Mouse (Mus musculus) kidney, embryonic 16.5 days (tissue): ENCODE results near the gene Atg4c. TPM values are rescaled to one million over a fixed set of nuclear protein-coding genes. Genes with fewer than 3 reads are reported as not detected.

Source experiments
- ATAC-seq: fragments of 200-750 bp; cut with Nextera tagmentation; 2 replicates; pipeline ENCODE4 v1.8.0; 2017; ENCODE audit warnings: moderate TSS enrichment; ENCODE audit not compliant: low FRiP score, low TSS enrichment
- H3K27ac ChIP-seq: fragments of 300-500 bp; sonication (generic); 2 replicates; pipeline ENCODE4 v1.5.1; 2014; ENCODE audit warnings: low read length
- H3K27me3 ChIP-seq: fragments of 300-500 bp; sonication (generic); 2 replicates; pipeline ENCODE4 v1.6.1; 2014; ENCODE audit warnings: low read length, control low read depth, mixed read lengths; ENCODE audit not compliant: insufficient read depth
- H3K36me3 ChIP-seq: fragments of 300-500 bp; sonication (generic); 2 replicates; pipeline ENCODE4 v1.6.1; 2014; ENCODE audit warnings: low read length, control low read depth, mixed read lengths; ENCODE audit not compliant: insufficient read depth
- H3K4me1 ChIP-seq: fragments of 300-500 bp; sonication (generic); 2 replicates; pipeline ENCODE4 v1.6.1; 2014; ENCODE audit warnings: low read length, control low read depth, mixed read lengths; ENCODE audit not compliant: insufficient read depth
- H3K4me2 ChIP-seq: fragments of 300-500 bp; sonication (generic); replicated peaks from 2 replicates; pipeline ENCODE4 v1.6.1; 2014; ENCODE audit warnings: low read depth, low read length
- H3K4me3 ChIP-seq: fragments of 300-500 bp; sonication (generic); 2 replicates; pipeline ENCODE4 v1.5.1; 2014; ENCODE audit warnings: mild to moderate bottlenecking, low read length
- H3K9ac ChIP-seq: fragments of 300-500 bp; sonication (generic); replicated peaks from 2 replicates; pipeline ENCODE4 v1.6.1; 2014; ENCODE audit warnings: low read length
- H3K9me3 ChIP-seq: fragments of 300-500 bp; sonication (generic); 2 replicates; pipeline ENCODE4 v1.6.1; 2016; ENCODE audit warnings: low read length, control low read depth
- WGBS: fragments of 180-500 bp; shearing (Covaris S2); extraction: QIAGEN DNeasy Blood & Tissue Kit; methylation state at CpG from one replicate; pipeline ENCODE4 v1.1.7; 2014; 5-methylcytosine and 5-hydroxymethylcytosine counted together
- polyA plus RNA-seq: library from polyadenylated mRNA; unstranded; fragments of >200 nt; fragmentation: Nextera tagmentation; extraction: Ambion mirVana; gene quantifications from 2 replicates; pipeline ENCODE4 v1.2.1, GENCODE M21; 2015

The Atg4c gene
- polyA plus RNA-seq, 1 experiment from 2014 or later = 16.3 TPM

GRCm38 (mm10) chr4:99278876-99279275 lies 85.1 kb downstream of the Atg4c start:
- H3K27ac ChIP-seq = no peak overlapping the region
- H3K4me3 ChIP-seq = no peak overlapping the region
- ATAC-seq = no peak
- H3K4me1 ChIP-seq = no peaks in the 10 kb centered on the region
- H3K4me2 ChIP-seq = no peak overlapping the region
- H3K9ac ChIP-seq = no peak overlapping the region
- WGBS = 91% methylated on average over 7 of the region's 7 CpGs
- H3K27me3 ChIP-seq = no peaks in the 10 kb centered on the region
- no peaks in the 10 kb centered on the region for H3K9me3 ChIP-seq
- H3K36me3 ChIP-seq = no peaks in the 10 kb centered on the region

GRCm38 (mm10) chr4:99281711-99282110 lies 88.0 kb downstream of the Atg4c start:
- Histone ChIP-seq H3K9ac (no peak overlapping the region), H3K9me3 (no peaks in the 10 kb centered on the region), H3K4me2 (no peak overlapping the region), H3K36me3 (no peaks in the 10 kb centered on the region), H3K27ac (no peak overlapping the region), H3K27me3 (no peaks in the 10 kb centered on the region), H3K4me3 (no peak overlapping the region), H3K4me1 (no peaks in the 10 kb centered on the region)
- no peak for ATAC-seq
- 86% methylated on average over 7 of the region's 7 CpGs for WGBS

GRCm38 (mm10) chr4:99289286-99289685 lies 95.6 kb downstream of the Atg4c start:
- no peaks in the 10 kb centered on the region for H3K4me1 ChIP-seq
- no peak for ATAC-seq
- WGBS = 80% methylated on average over 10 of the region's 10 CpGs

GRCm38 (mm10) chr4:99298676-99299075 lies 104.9 kb downstream of the Atg4c start:
- H3K4me2 ChIP-seq = no peak overlapping the region
- H3K36me3 ChIP-seq = no peaks in the 10 kb centered on the region
- H3K9ac ChIP-seq = no peak overlapping the region
- no peaks in the 10 kb centered on the region for H3K4me1 ChIP-seq
- H3K27ac ChIP-seq = no peak overlapping the region
- H3K27me3 ChIP-seq = no peaks in the 10 kb centered on the region
- 14% methylated on average over 4 of the region's 4 CpGs for WGBS
- ATAC-seq = no peak
- H3K9me3 ChIP-seq = peaks cover 8% of the 10 kb centered on the region; the same call in 1 of the 2 replicates
- no peak overlapping the region for H3K4me3 ChIP-seq

More at GRCm38 (mm10) chr4:99289286-99289685, 95.6 kb downstream of the Atg4c start:
- Histone ChIP-seq H3K36me3 (no peaks in the 10 kb centered on the region), H3K27me3 (no peaks in the 10 kb centered on the region), H3K4me3 (no peak overlapping the region), H3K27ac (no peak overlapping the region), H3K9ac (no peak overlapping the region), H3K9me3 (no peaks in the 10 kb centered on the region), H3K4me2 (no peak overlapping the region)

- no peaks in the 10 kb centered on the region for H3K4me1 ChIP-seq
- H3K36me3 ChIP-seq = no peaks in the 10 kb centered on the region
- H3K9ac ChIP-seq = no peak overlapping the region
- H3K4me2 ChIP-seq = no peak overlapping the region
- no peak overlapping the region for H3K27ac ChIP-seq
- WGBS = 87% methylated on average over 13 of the region's 13 CpGs
- ATAC-seq = no peak
- H3K9me3 ChIP-seq = peaks cover 8% of the 10 kb centered on the region; the same call in 1 of the 2 replicates
- H3K27me3 ChIP-seq = no peaks in the 10 kb centered on the region
- no peak overlapping the region for H3K4me3 ChIP-seq
Measured at GRCm38 (mm10) chr4:99304793-99305192, 111.1 kb downstream of the Atg4c start.

Other genes with a start within 250 kb of the Atg4c start
- 1.7 and 2.1 TPM in 2 replicates for gene Angptl3, start 163.0 kb upstream of the Atg4c start, polyA plus RNA-seq
- gene Dock7, start 73.0 kb upstream of the Atg4c start, polyA plus RNA-seq = 50.3 and 63.0 TPM in 2 replicates
- gene Gm12689, start 102.0 kb downstream of the Atg4c start, polyA plus RNA-seq = 0.11 and 0.26 TPM in 2 replicates